Mouse (Mus musculus): Measurements from ENCODE around the gene Dbx2. TPM values are rescaled to one million over a fixed set of nuclear protein-coding genes. Genes with fewer than 3 reads are reported as not detected.
A peak's percentile ranks its signal among the peaks of the same experiment; 100 is the strongest.

The Dbx2 gene
- polyA plus RNA-seq, 1 experiment from 2014 or later, result 0.44 TPM

DNA sequence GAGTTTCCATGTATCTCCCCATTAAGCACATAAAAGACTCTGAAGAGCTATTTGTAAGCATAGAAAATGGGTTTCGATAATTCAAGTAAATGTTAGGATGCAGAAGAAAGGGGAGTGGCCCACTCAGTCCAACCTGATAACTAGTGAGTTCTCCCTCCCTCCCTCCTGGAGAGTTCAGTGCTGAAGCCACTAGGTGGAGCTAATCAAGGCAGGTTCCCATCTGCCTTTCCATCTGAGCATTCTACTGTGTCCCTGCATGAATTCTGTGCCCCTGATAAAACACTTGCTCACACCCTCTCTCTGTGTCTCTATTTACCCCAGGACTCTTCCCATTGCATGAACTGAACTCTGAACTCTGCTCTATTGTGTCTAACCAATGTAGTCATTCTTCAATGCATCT is 57.1 kb downstream of the Dbx2 start:
- H3K4me2 ChIP-seq (ENCODE audit: low read depth, low read length, severe bottlenecking), result no peak overlapping the region
- 67% methylated on average over 1 of the region's 1 CpGs for WGBS
- H3K9me3 ChIP-seq (ENCODE audit: control insufficient read depth, low read length), result no peaks in the 10 kb centered on the region
- H3K4me3 ChIP-seq (ENCODE audit: low read depth, low read length), result no peak overlapping the region
- no peaks in the 10 kb centered on the region for H3K27me3 ChIP-seq (ENCODE audit: control insufficient read depth, insufficient read depth, low read length)
- no peak overlapping the region for H3K27ac ChIP-seq (ENCODE audit: low read depth, low read length)
- no peaks in the 10 kb centered on the region for H3K36me3 ChIP-seq (ENCODE audit: control insufficient read depth, insufficient read depth, low read length)
- no peaks in the 10 kb centered on the region for H3K4me1 ChIP-seq (replicated peaks; ENCODE audit: control insufficient read depth, insufficient read depth, low read length)
- no peak overlapping the region for H3K9ac ChIP-seq (ENCODE audit: low read length)
- no peak for DNase-seq (ENCODE audit: low spot score)
- ATAC-seq (replicated peaks; ENCODE audit: low FRiP score), result peak; percentile 64; the same call in 1 of the 2 replicates

DNA sequence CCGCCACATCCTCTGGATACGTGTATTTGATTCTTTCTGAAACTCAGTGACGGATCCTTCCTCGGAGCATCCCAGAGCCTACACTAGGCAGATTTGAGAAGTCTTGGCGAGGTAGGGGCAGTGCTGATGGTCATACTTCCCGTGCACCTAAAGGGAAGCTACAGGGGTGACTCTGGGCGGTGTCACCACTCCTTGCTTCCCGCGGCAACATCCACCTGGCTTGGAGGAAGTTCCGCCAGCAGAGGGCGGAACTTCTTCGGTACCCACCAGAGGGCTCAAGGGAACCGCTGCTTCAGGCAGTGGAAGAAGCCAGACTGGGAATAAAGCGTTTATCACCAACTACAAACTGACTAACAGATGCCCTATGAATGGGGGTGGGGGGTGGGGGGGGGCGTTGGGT is 68.9 kb downstream of the Dbx2 start:
- Histone ChIP-seq H3K4me3 (ENCODE audit: low read depth, low read length) (no peak overlapping the region), H3K9me3 (ENCODE audit: control insufficient read depth, low read length) (no peaks in the 10 kb centered on the region), H3K4me1 (replicated peaks; ENCODE audit: control insufficient read depth, insufficient read depth, low read length) (no peaks in the 10 kb centered on the region), H3K27me3 (ENCODE audit: control insufficient read depth, insufficient read depth, low read length) (no peaks in the 10 kb centered on the region), H3K9ac (ENCODE audit: low read length) (no peak overlapping the region), H3K36me3 (ENCODE audit: control insufficient read depth, insufficient read depth, low read length) (no peaks in the 10 kb centered on the region), H3K27ac (ENCODE audit: low read depth, low read length) (no peak overlapping the region), H3K4me2 (ENCODE audit: low read depth, low read length, severe bottlenecking) (no peak overlapping the region)
- no peak for DNase-seq (ENCODE audit: low spot score)
- 93% methylated on average over 15 of the region's 15 CpGs for WGBS
- no peak for ATAC-seq (replicated peaks; ENCODE audit: low FRiP score)

DNA sequence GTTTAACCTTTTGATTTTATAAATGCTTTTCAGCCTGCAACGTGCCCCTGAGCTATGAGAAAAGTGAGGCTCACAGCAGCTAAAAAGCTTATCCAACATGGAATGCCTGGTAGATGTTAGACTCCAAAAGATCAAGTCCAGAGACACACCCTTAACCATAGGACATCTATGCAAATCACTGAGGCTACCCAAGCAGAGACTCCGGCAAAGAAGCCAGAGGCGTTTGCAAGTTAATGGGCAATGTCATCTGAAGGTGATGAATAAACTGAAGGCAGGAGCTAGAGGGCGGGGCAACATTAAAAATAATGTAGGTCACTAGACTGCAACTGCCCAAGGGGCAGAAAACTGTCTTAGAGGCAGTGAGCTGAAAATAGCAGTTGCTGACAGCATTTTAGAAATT is 70.9 kb downstream of the Dbx2 start:
- no peaks in the 10 kb centered on the region for H3K9me3 ChIP-seq (ENCODE audit: control insufficient read depth, low read length)
- no peak overlapping the region for H3K9ac ChIP-seq (ENCODE audit: low read length)
- 68% methylated on average over 4 of the region's 4 CpGs for WGBS
- no peaks in the 10 kb centered on the region for H3K36me3 ChIP-seq (ENCODE audit: control insufficient read depth, insufficient read depth, low read length)
- DNase-seq (ENCODE audit: low spot score) (no peak), ATAC-seq (replicated peaks; ENCODE audit: low FRiP score) (no peak)
- no peak overlapping the region for H3K4me3 ChIP-seq (ENCODE audit: low read depth, low read length)
- H3K27me3 ChIP-seq (ENCODE audit: control insufficient read depth, insufficient read depth, low read length), result no peaks in the 10 kb centered on the region
- no peak overlapping the region for H3K4me2 ChIP-seq (ENCODE audit: low read depth, low read length, severe bottlenecking)
- no peak overlapping the region for H3K27ac ChIP-seq (ENCODE audit: low read depth, low read length)
- no peaks in the 10 kb centered on the region for H3K4me1 ChIP-seq (replicated peaks; ENCODE audit: control insufficient read depth, insufficient read depth, low read length)

DNA sequence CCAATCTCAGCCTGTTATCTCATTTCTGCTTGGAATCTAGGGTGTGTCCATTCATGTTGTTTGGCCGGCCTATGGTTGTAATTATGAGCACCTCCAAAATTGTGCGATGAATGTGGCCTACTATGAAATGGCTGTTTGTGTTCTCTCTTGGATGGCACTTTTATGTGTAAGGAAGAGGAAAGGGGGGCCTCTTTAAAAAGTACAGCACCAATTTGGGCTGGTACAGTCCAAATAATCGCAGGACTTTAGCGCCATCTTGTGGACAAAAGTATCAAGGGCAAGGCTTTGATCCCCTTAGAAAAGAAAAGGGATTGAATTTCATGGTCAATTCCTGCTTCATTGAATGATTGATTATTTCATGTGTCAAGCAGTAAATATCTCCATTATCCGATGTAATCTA is 81.1 kb downstream of the Dbx2 start:
- ATAC-seq (replicated peaks; ENCODE audit: low FRiP score) (peak; percentile 51; the same call in 1 of the 2 replicates), DNase-seq (ENCODE audit: low spot score) (peak; percentile 61)
- H3K4me2 ChIP-seq (ENCODE audit: low read depth, low read length, severe bottlenecking), result no peak overlapping the region
- no peaks in the 10 kb centered on the region for H3K27me3 ChIP-seq (ENCODE audit: control insufficient read depth, insufficient read depth, low read length)
- no peak overlapping the region for H3K9ac ChIP-seq (ENCODE audit: low read length)
- no peak overlapping the region for H3K27ac ChIP-seq (ENCODE audit: low read depth, low read length)
- no peaks in the 10 kb centered on the region for H3K36me3 ChIP-seq (ENCODE audit: control insufficient read depth, insufficient read depth, low read length)
- 16% methylated on average over 5 of the region's 5 CpGs for WGBS
- no peaks in the 10 kb centered on the region for H3K4me1 ChIP-seq (replicated peaks; ENCODE audit: control insufficient read depth, insufficient read depth, low read length)
- peaks cover 2% of the 10 kb centered on the region; the same call in 1 of the 2 replicates for H3K9me3 ChIP-seq (ENCODE audit: control insufficient read depth, low read length)
- no peak overlapping the region for H3K4me3 ChIP-seq (ENCODE audit: low read depth, low read length)

Other genes with a start within 250 kb of the Dbx2 start
- 67.0 and 71.0 TPM in 2 replicates for gene Nell2, start 127.4 kb downstream of the Dbx2 start, polyA plus RNA-seq (2014; fragmentation: Nextera tagmentation; extraction: Ambion mirVana)
- gene Ano6, start 134.9 kb upstream of the Dbx2 start, polyA plus RNA-seq (2014; fragmentation: Nextera tagmentation; extraction: Ambion mirVana), result 38.0 and 40.3 TPM in 2 replicates